Comparison of ENCODE assay signal across 28 mouse cellular contexts in genomic region chr17:50197572-50197971, GRCm38 (mm10). TPM values are rescaled to one million over a fixed set of nuclear protein-coding genes. Genes with fewer than 3 reads are reported as not detected.
DNase-seq lines count a peak whose midpoint lies in the region; ATAC-seq and TF ChIP-seq lines count a peak whose summit lies in the region.
"Had no signal": no experiment of that assay in that cellular context is flagged by ENCODE, and none has a peak within 500 bp of the region (broad histone marks: within the 10 kb centered on the region; RNA-seq: fewer than 3 reads in every experiment).

No protein-coding gene starts in this region.

- peak; percentile 68; the same call in 1 of the 2 replicates for TF ChIP-seq EP300 in heart, adult 2 months (IDR thresholded peaks at IDR 0.05; ENCODE audit: insufficient read depth, low read depth, low read length)

- 46% methylated on average over 4 of the region's 4 CpGs for WGBS in heart, adult 2 months
- WGBS in midbrain, embryonic 11.5 days = 91% methylated on average over 4 of the region's 4 CpGs
- 90% methylated on average over 4 of the region's 4 CpGs for WGBS in midbrain, embryonic 10.5 days

- H3K4me2 ChIP-seq in midbrain, embryonic 11.5 days = no peak overlapping the region
- H3K4me2 ChIP-seq: embryonic facial prominence, embryonic 13.5 days; embryonic facial prominence, embryonic 15.5 days; forebrain, embryonic 12.5 days had no signal

- H3K27me3 ChIP-seq in heart, adult 2 months (ENCODE audit: control insufficient read depth, insufficient read depth, low read length) = no peaks in the 10 kb centered on the region
- peaks cover 4% of the 10 kb centered on the region for H3K27me3 ChIP-seq in midbrain, embryonic 11.5 days (ENCODE audit: control insufficient read depth, insufficient read depth, low read length)
- H3K27me3 ChIP-seq in midbrain, embryonic 10.5 days (ENCODE audit: low read depth, poor library complexity, severe bottlenecking) = peaks cover 34% of the 10 kb centered on the region

- intact Hi-C loops in gastrocnemius, adult 2 months (cut with DNase I) = loop anchor here (2.0 kb wide), 1 partner anchor 29 kb away; no protein-coding TSS in a partner anchor
- intact Hi-C loops in heart, adult 2 months (cut with DNase I) = no loop called here
- intact Hi-C loops in heart, postnatal 36 days (cut with DNase I) = no loop called here

- ATAC-seq in midbrain, embryonic 11.5 days (ENCODE audit: low FRiP score) = no peak
- ATAC-seq in monocyte, adult 5-6 weeks (replicated peaks; ENCODE audit: insufficient number of reproducible peaks, low FRiP score, low TSS enrichment, poor library complexity, severe bottlenecking) = peak; percentile 34; the same call in 1 of the 2 replicates
- ATAC-seq: activated CD4-positive, CD25-positive, alpha-beta regulatory T cell, adult 4 months; CD4-positive, CD25-positive, alpha-beta regulatory T cell, adult 4 months; forebrain, embryonic 14.5 days; forebrain, embryonic 16.5 days; Patski had no signal

- no peaks in the 10 kb centered on the region; the same call in 1 of the 2 replicates for H3K36me3 ChIP-seq in heart, adult 2 months (ENCODE audit: control insufficient read depth, insufficient read depth, low read length)
- no peaks in the 10 kb centered on the region for H3K36me3 ChIP-seq in midbrain, embryonic 11.5 days (ENCODE audit: control insufficient read depth, insufficient read depth, low read length)
- H3K36me3 ChIP-seq in midbrain, embryonic 10.5 days = no peaks in the 10 kb centered on the region
- H3K36me3 ChIP-seq: embryonic facial prominence, embryonic 13.5 days; embryonic facial prominence, embryonic 15.5 days; forebrain, embryonic 10.5 days; forebrain, embryonic 12.5 days had no signal

- H3K9ac ChIP-seq in heart, adult 2 months (ENCODE audit: low read depth, low read length) = no peak overlapping the region
- H3K9ac ChIP-seq in midbrain, embryonic 11.5 days (ENCODE audit: low read length) = no peak overlapping the region
- H3K9ac ChIP-seq: embryonic facial prominence, embryonic 13.5 days; embryonic facial prominence, embryonic 15.5 days; forebrain, embryonic 12.5 days had no signal

- DNase-seq in gastrocnemius, adult 2 months = no peak
- no peak for DNase-seq in gastrocnemius, postnatal 25 days
- no peak for DNase-seq in heart, adult 2 months
- DNase-seq in heart, postnatal 36 days = no peak
- peak; percentile 31 for DNase-seq in midbrain, embryonic 11.5 days (ENCODE audit: low spot score, missing footprints)
- DNase-seq in midbrain, embryonic 10.5 days (ENCODE audit: low spot score) = no peak
- no peak for DNase-seq in adrenal gland, postnatal 14 days
- DNase-seq: adrenal gland, adult 8-10 months; adrenal gland, postnatal 25 days; B cell, adult 2 months; cerebellum, adult 11 months; cerebellum, adult 18-20 months; cerebellum, adult 8-10 months; cerebellum, adult 9-11 months; cerebellum, postnatal 14 days; cerebellum, postnatal 36 days; embryo, embryonic 11 days had no signal

- peaks cover 33% of the 10 kb centered on the region for H3K4me1 ChIP-seq in heart, adult 2 months (ENCODE audit: control insufficient read depth, insufficient read depth, low read length)
- H3K4me1 ChIP-seq in midbrain, embryonic 11.5 days (ENCODE audit: control insufficient read depth, insufficient read depth, low read length) = peaks cover 1% of the 10 kb centered on the region; the same call in 1 of the 2 replicates
- peaks cover 12% of the 10 kb centered on the region for H3K4me1 ChIP-seq in midbrain, embryonic 10.5 days
- H3K4me1 ChIP-seq: embryonic facial prominence, embryonic 13.5 days; embryonic facial prominence, embryonic 15.5 days had no signal

- H3K79me2 ChIP-seq in heart, adult 2 months (replicated peaks; ENCODE audit: control insufficient read depth, insufficient read depth, low read length) = no peaks in the 10 kb centered on the region

- no peak for TF ChIP-seq CTCF in gastrocnemius, adult 2 months (IDR thresholded peaks at IDR 0.05)
- TF ChIP-seq CTCF in heart, adult 2 months (IDR thresholded peaks at IDR 0.05) = no peak

- no peaks in the 10 kb centered on the region for H3K9me3 ChIP-seq in midbrain, embryonic 11.5 days (ENCODE audit: control insufficient read depth, low read length)
- no peaks in the 10 kb centered on the region for H3K9me3 ChIP-seq in midbrain, embryonic 10.5 days (replicated peaks)
- H3K9me3 ChIP-seq: embryonic facial prominence, embryonic 13.5 days; embryonic facial prominence, embryonic 15.5 days; forebrain, embryonic 10.5 days; forebrain, embryonic 12.5 days had no signal

- peak overlapping the region; percentile 56 for H3K27ac ChIP-seq in gastrocnemius, adult 2 months
- peak overlapping the region; percentile 62 for H3K27ac ChIP-seq in heart, adult 2 months
- no peak overlapping the region for H3K27ac ChIP-seq in midbrain, embryonic 11.5 days (ENCODE audit: low read depth, low read length)
- no peak overlapping the region for H3K27ac ChIP-seq in midbrain, embryonic 10.5 days (replicated peaks)
- H3K27ac ChIP-seq: embryonic facial prominence, embryonic 13.5 days; embryonic facial prominence, embryonic 15.5 days; forebrain, embryonic 10.5 days; forebrain, embryonic 12.5 days had no signal

- H3K4me3 ChIP-seq in gastrocnemius, adult 2 months = no peak overlapping the region
- no peak overlapping the region for H3K4me3 ChIP-seq in heart, adult 2 months
- no peak overlapping the region for H3K4me3 ChIP-seq in midbrain, embryonic 11.5 days (ENCODE audit: low read depth, low read length)
- no peak overlapping the region for H3K4me3 ChIP-seq in midbrain, embryonic 10.5 days
- H3K4me3 ChIP-seq: embryonic facial prominence, embryonic 13.5 days; embryonic facial prominence, embryonic 15.5 days; erythroblast, embryonic 14.5 days; forebrain, embryonic 10.5 days; forebrain, embryonic 12.5 days had no signal

- TF ChIP-seq POLR2A in heart, adult 2 months (IDR thresholded peaks at IDR 0.05; ENCODE audit: insufficient read depth, low read depth, low read length) = no peak

RNA-seq across cellular contexts. Expression of gene Rftn1, which starts 7.1 kb away (rescaled TPM):
- 10 to 100 TPM; 11.4 to 16.9 TPM for total RNA-seq in gastrocnemius, adult 2 months (2021)
- 10 to 100 TPM; 27.3 to 35.0 TPM for total RNA-seq in gastrocnemius, postnatal 25 days (2021)
- total RNA-seq in heart, adult 2 months (2021) = 10 to 100 TPM; 49.4 to 50.5 TPM
- polyA plus RNA-seq in heart, adult 2 months (2012; rRNA removed) = 41.5 and 46.2 TPM in 2 replicates
- total RNA-seq in heart, postnatal 36 days (2021) = 10 to 100 TPM; 49.0 to 57.1 TPM
- 3.5 and 4.3 TPM in 2 replicates for polyA plus RNA-seq in midbrain, embryonic 11.5 days (2014; fragmentation: Nextera tagmentation; extraction: Ambion mirVana)
- 4.2 and 4.9 TPM in 2 replicates for polyA plus RNA-seq in midbrain, embryonic 10.5 days (2016; fragmentation: Nextera tagmentation; extraction: Ambion mirVana)
- 61.3 to 69.2 TPM (median 68.2 TPM) in 3 replicates for total RNA-seq in monocyte, adult 5-6 weeks (2017)
- 17.6 and 24.0 TPM in 2 replicates for total RNA-seq in adrenal gland, postnatal 14 days (2021)

Comparison
In these comparisons a context has a peak if more than half of its experiments do, and no peak if none do; other contexts are left out.
1. H3K27ac ChIP-seq: peak in gastrocnemius, adult 2 months (single experiment) and heart, adult 2 months (single experiment); none in midbrain, embryonic 11.5 days (single experiment) and midbrain, embryonic 10.5 days (single experiment).